In the genomic region with DNA sequence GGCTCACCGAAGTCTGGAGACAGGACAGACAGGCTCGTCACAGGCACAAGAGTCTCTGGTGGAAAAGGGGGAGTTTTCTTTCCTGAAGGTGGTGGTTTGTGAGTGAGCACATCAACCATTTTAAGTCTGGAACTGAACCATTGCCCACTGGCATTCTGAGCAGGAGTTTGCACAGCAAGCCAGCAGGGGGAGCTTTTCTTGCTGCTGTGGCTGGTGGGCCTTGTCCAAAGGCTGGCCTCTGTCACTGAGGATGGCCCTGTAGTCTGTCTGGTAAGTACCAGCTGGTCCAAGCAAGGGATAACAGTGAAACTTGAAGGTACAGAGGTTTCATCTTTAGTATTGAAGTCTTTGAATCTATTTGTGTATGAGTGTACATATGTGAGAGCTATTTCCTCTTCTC, we compare ENCODE assay signal across 9 mouse cellular contexts. TPM values are rescaled to one million over a fixed set of nuclear protein-coding genes. Genes with fewer than 3 reads are reported as not detected.
DNase-seq lines count a peak whose midpoint lies in the region; ATAC-seq and TF ChIP-seq lines count a peak whose summit lies in the region.
"Had no signal": no experiment of that assay in that cellular context is flagged by ENCODE, and none has a peak within 500 bp of the region (broad histone marks: within the 10 kb centered on the region; RNA-seq: fewer than 3 reads in every experiment).

No protein-coding gene starts in this region.

- H3K9ac ChIP-seq in limb, embryonic 14.5 days (ENCODE audit: low read depth, low read length, severe bottlenecking) = no peak overlapping the region
- H3K9ac ChIP-seq: heart, embryonic 13.5 days had no signal

- H3K36me3 ChIP-seq in limb, embryonic 14.5 days (ENCODE audit: control insufficient read depth, insufficient read depth, low read length) = no peaks in the 10 kb centered on the region
- H3K36me3 ChIP-seq: heart, embryonic 13.5 days had no signal

- H3K27me3 ChIP-seq in limb, embryonic 14.5 days (ENCODE audit: control insufficient read depth, insufficient read depth, low read length) = no peaks in the 10 kb centered on the region
- H3K27me3 ChIP-seq: heart, embryonic 13.5 days had no signal

- no peaks in the 10 kb centered on the region for H3K4me1 ChIP-seq in cortical plate, adult 2 months (ENCODE audit: control insufficient read depth, insufficient read depth, low read length)
- no peaks in the 10 kb centered on the region for H3K4me1 ChIP-seq in limb, embryonic 14.5 days (ENCODE audit: control insufficient read depth, insufficient read depth, low read length)
- no peaks in the 10 kb centered on the region for H3K4me1 ChIP-seq in olfactory bulb, adult 2 months (ENCODE audit: control insufficient read depth, insufficient read depth, low read length)

- peak; percentile 60 for TF ChIP-seq CTCF in cortical plate, adult 2 months (IDR thresholded peaks at IDR 0.05; ENCODE audit: extremely low read depth, insufficient read depth, low read length)
- TF ChIP-seq CTCF in olfactory bulb, adult 2 months (IDR thresholded peaks at IDR 0.05; ENCODE audit: insufficient read depth, low read depth, low read length) = peak; percentile 51

- H3K9me3 ChIP-seq in limb, embryonic 14.5 days (ENCODE audit: control insufficient read depth, low read length) = no peaks in the 10 kb centered on the region
- H3K9me3 ChIP-seq: heart, embryonic 13.5 days had no signal

- no peak overlapping the region for H3K27ac ChIP-seq in cortical plate, adult 2 months (ENCODE audit: insufficient read depth, low read length)
- H3K27ac ChIP-seq in limb, embryonic 14.5 days (replicated peaks; ENCODE audit: low read depth, low read length) = no peak overlapping the region
- H3K27ac ChIP-seq in olfactory bulb, adult 2 months (ENCODE audit: insufficient read depth, low read depth, low read length) = no peak overlapping the region
- H3K27ac ChIP-seq: heart, embryonic 13.5 days had no signal

- H3K4me3 ChIP-seq in cortical plate, adult 2 months (ENCODE audit: insufficient read depth, low read length) = no peak overlapping the region
- no peak overlapping the region for H3K4me3 ChIP-seq in limb, embryonic 14.5 days (replicated peaks; ENCODE audit: low read length)
- H3K4me3 ChIP-seq in olfactory bulb, adult 2 months (ENCODE audit: insufficient read depth, low read depth, low read length) = no peak overlapping the region
- H3K4me3 ChIP-seq: heart, embryonic 13.5 days had no signal

- H3K4me2 ChIP-seq in limb, embryonic 14.5 days (replicated peaks; ENCODE audit: low read depth, low read length, severe bottlenecking) = no peak overlapping the region
- H3K4me2 ChIP-seq: heart, embryonic 13.5 days had no signal

- WGBS in limb, embryonic 14.5 days = 47% methylated on average over 2 of the region's 2 CpGs
- WGBS in olfactory bulb, adult 2 months = 55% methylated on average over 2 of the region's 2 CpGs

- no peak for TF ChIP-seq POLR2A in cortical plate, adult 2 months (IDR thresholded peaks at IDR 0.05; ENCODE audit: extremely low read depth, insufficient read depth, low read length)
- no peak for TF ChIP-seq POLR2A in limb, embryonic 14.5 days (IDR thresholded peaks at IDR 0.05; ENCODE audit: borderline replicate concordance, extremely low read depth, insufficient read depth, insufficient read length)
- TF ChIP-seq POLR2A in olfactory bulb, adult 2 months (IDR thresholded peaks at IDR 0.05; ENCODE audit: insufficient read depth, low read depth, low read length) = no peak

- ATAC-seq in limb, embryonic 14.5 days (ENCODE audit: low FRiP score, low read depth) = no peak
- ATAC-seq in inflammation-experienced regulatory T-cells, adult 6 months = no peak

- intact Hi-C loops in heart, postnatal 10 days (cut with DNase I) = loop anchor here (1.0 to 5.0 kb wide), 4 partner anchors 45 to 164 kb away; no protein-coding TSS in a partner anchor

- DNase-seq in urinary bladder, postnatal 14 days (ENCODE audit: low spot score) = peak; percentile 37
- DNase-seq in urinary bladder, adult 2 months (ENCODE audit: low spot score) = no peak
- peak; percentile 70 for DNase-seq in adrenal gland, adult 2 months
- DNase-seq in heart, postnatal 10 days = peak; percentile 66 to 76
- peak; percentile 13 for DNase-seq in limb, embryonic 14.5 days (ENCODE audit: low spot score)

RNA-seq across cellular contexts. Expression of a gene that starts 49.2 kb away (rescaled TPM):
- 6.9 and 9.0 TPM in 2 replicates for polyA plus RNA-seq in urinary bladder, adult 2 months (2012; rRNA removed)
- 10 to 100 TPM; 29.1 to 30.2 TPM for total RNA-seq in adrenal gland, adult 2 months (2021)
- 52.0 and 62.7 TPM in 2 replicates for polyA plus RNA-seq in adrenal gland, adult 2 months (2012; rRNA removed)
- 5.0 and 5.4 TPM in 2 replicates for polyA plus RNA-seq in cortical plate, adult 2 months (2012; rRNA removed)
- total RNA-seq in heart, postnatal 10 days (2021) = 10 to 100 TPM; 38.5 to 40.4 TPM
- 5.9 and 6.9 TPM in 2 replicates for polyA plus RNA-seq in limb, embryonic 14.5 days (2012; rRNA removed)
- 5.4 and 6.4 TPM in 2 replicates for polyA plus RNA-seq in limb, embryonic 14.5 days (2014; fragmentation: Nextera tagmentation; extraction: Ambion mirVana)
- not detected in 2 replicates for polyA plus RNA-seq in olfactory bulb, adult 2 months (2012; ENCODE audit: insufficient read depth, insufficient read length, low replicate concordance, missing spikeins)
- 1 to 10 TPM; 2.8 to 5.6 (median 3.1) TPM for polyA plus RNA-seq in inflammation-experienced regulatory T-cells, adult 6 months (2017; shearing (Covaris generic))
